Mouse (Mus musculus): ENCODE data around the gene Cd300lb.

- no peak for TF ChIP-seq ZMIZ1 (IDR thresholded peaks at IDR 0.05; ENCODE audit: low read depth, low read length)
- no peak for TF ChIP-seq CTCF (conservative IDR thresholded peaks at IDR 0.05 in 1 of 2, IDR thresholded peaks at IDR 0.05 in 1 of 2; ENCODE audit: low read depth in 2 of 2, low read length in 2 of 2)
- no peak for TF ChIP-seq POLR2A (IDR thresholded peaks at IDR 0.05; ENCODE audit: low read depth, low read length)
- TF ChIP-seq NELFE (IDR thresholded peaks at IDR 0.05; ENCODE audit: low read depth, low read length) = no peak
- no peak for TF ChIP-seq IRF4 (IDR thresholded peaks at IDR 0.05; ENCODE audit: low read depth, low read length)
- no peak for TF ChIP-seq GABPA (IDR thresholded peaks at IDR 0.05; ENCODE audit: insufficient replicate concordance, low read depth, low read length)
- TF ChIP-seq USF1 (IDR thresholded peaks at IDR 0.05; ENCODE audit: low read depth, low read length) = no peak
- no peak for TF ChIP-seq UBTF (IDR thresholded peaks at IDR 0.05; ENCODE audit: low read depth, low read length)
- no peak for TF ChIP-seq SMC3 (IDR thresholded peaks at IDR 0.05; ENCODE audit: low read depth, low read length)
- TF ChIP-seq HCFC1 (IDR thresholded peaks at IDR 0.05; ENCODE audit: low read depth, low read length) = no peak
- TF ChIP-seq ZNF384 (IDR thresholded peaks at IDR 0.05; ENCODE audit: low read depth, low read length) = no peak
- no peak for TF ChIP-seq USF2 (conservative IDR thresholded peaks at IDR 0.05; ENCODE audit: low read depth, low read length)
- no peak for TF ChIP-seq MYC (IDR thresholded peaks at IDR 0.05; ENCODE audit: low read depth, low read length)
- no peak for TF ChIP-seq EP300 (IDR thresholded peaks at IDR 0.05; ENCODE audit: low read length)
Measured at GRCm38 (mm10) chr11:114933591-114933990, 595 bp downstream of the Cd300lb start.

All from CH12.LX (cell line).